Comparison of ENCODE assay signal across 13 mouse cellular contexts in the genomic region with DNA sequence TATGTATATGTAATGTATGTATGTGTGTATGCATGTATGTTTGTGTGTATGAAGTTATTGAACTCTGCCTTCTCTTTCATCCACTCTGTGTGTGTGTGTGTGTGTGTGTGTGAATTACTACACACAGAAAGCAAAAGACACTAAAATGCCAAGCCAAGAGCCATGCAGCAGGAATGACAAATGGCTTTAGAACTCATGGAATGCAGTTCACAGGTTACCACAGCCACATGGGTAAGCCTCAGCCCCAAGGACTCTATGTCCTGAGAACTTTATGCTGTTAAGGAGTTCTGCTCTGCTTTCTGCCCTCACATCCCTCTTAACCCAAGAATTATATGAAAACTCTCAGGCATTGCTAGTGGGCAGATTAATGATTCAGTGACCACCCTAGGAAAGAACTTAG. TPM values are rescaled to one million over a fixed set of nuclear protein-coding genes. Genes with fewer than 3 reads are reported as not detected.
"Had no signal": no experiment of that assay in that cellular context is flagged by ENCODE, and none has a peak within 500 bp of the region (broad histone marks: within the 10 kb centered on the region; RNA-seq: fewer than 3 reads in every experiment).

No protein-coding gene starts in this region.

- DNase-seq: retina, postnatal 1 day; right cerebral cortex, adult 18-20 months; right cerebral cortex, postnatal 14 days; right cerebral cortex, postnatal 25 days; right cerebral cortex, postnatal 4 days; spleen, adult 18-20 months; thymus, adult 18-20 months; thymus, adult 2 months; thymus, postnatal 14 days; thymus, postnatal 25 days; thymus, postnatal 36 days; thymus, postnatal 4 days had no signal

RNA-seq across cellular contexts. Expression of a gene that starts 2.2 kb away (rescaled TPM):
- total RNA-seq: neutrophil, adult 5-6 weeks had no signal

RNA-seq across cellular contexts. Expression of a gene that starts 20.9 kb away (rescaled TPM):
- total RNA-seq: neutrophil, adult 5-6 weeks had no signal
